Mouse (Mus musculus): ENCODE results near the gene Fam83g.

Fam83g gene

DNA sequence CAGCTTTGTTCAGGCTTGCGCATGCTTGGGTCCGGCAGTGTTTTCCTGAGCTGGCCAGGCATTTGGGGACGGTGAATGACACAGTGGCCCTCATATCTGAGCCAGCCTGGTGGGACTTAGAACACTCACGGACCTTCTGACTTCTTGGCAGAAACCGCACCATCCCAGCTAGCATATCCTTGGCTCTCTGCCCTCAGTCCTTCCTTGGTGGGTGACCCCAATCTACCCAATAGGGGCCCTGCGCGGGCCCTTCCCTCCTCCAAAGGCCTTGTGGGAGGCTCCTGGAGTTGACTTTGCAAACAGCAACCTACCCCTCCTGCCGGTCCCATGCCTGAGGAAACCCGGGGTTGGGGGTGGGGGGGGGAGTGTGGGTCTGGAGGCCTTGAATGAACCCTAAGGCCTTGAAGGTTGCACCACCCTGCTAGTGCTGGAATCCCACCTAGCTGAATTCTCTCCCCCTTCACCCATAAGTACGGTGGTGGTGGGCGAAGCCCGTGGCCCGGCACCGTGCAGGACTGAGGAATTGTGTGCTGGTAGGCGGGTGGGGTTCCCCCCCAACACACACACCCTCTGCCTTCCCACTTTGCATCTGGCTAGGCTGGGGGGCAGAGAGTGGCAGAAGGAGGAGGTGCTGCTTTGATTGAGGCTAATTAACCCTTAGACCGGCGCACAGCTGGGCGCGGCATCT, 9.6 kb upstream of the Fam83g start:
- DNase-seq (ENCODE audit: low spot score in 2 of 2), result no peak

DNA sequence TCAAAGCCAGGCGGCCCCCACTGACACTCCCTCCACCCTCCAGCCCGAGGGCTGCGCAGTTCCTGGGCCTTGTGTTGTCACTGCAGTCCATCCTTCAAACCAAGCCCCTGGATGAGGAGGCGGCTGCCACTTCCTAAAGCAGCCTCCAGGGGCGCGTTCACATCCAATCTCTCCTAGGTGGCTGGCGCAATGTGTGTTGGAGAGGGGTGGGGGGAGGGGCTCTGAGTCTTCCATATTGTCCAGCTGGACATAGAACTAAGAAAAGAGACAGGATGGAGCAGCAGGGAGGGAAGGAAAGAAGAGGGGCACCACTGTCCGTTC, 9.1 kb upstream of the Fam83g start:
- DNase-seq (ENCODE audit: low spot score in 2 of 2), result no peak

DNA sequence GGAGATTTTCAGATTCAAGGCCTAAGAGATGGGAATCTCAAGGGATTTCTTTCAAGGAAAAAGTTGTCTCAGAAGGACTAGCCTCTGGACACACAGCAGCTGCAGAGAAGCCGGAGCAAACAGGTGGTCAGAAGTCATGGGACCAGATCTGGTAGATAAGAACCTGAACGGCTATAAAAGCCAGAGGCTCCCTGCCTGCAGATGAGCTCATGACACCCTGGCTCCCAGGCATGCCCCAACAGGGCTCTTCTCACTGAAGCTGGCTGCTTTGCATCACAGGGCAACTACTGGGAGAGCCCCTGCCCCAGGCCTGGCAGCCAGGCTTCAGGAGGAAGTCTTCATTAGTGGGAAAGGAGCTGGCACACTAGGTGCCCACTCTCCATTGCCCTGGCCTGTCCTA, 8.6 kb upstream of the Fam83g start:
- no peak for DNase-seq (ENCODE audit: low spot score in 2 of 2)

DNA sequence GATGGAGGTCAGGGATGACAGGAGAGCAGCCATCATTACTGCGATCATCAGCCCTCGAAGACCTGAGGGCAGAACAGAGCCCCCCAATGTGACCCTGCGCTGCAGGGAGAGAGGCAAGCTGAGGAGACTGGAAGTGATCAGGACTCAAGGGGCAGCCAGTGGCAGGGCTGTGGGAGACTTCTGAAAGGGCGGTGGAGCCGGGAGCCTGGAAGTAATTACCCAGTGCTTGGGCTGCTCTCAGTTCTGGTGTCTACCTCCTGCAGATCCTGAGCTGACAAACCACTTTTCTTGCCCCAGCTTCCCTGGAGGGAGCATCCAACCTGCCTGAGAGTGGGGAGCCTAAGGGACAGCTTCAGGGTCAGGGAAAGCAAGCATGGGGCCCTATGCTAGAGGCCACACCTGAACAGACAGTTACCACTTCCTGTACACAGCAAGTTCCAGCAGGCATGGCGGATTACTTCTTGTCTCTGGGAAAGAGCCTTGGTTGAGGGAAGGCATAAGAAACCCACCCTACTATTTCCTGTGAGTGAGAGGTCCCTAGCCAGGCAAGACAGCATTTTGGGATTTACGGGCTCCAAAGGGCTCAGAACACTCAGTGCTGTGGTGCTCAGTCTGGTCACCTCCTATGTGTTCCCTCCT, 7.6 kb upstream of the Fam83g start:
- DNase-seq (ENCODE audit: low spot score in 2 of 2), result no peak

- DNase-seq (ENCODE audit: low spot score in 2 of 2), result no peak
These were observed 6.2 kb upstream of the Fam83g start for GRCm38 (mm10) chr11:61677709-61678108.

- DNase-seq (ENCODE audit: low spot score in 2 of 2), result no peak
These were observed 4.6 kb upstream of the Fam83g start for GRCm38 (mm10) chr11:61679091-61679866.

DNA sequence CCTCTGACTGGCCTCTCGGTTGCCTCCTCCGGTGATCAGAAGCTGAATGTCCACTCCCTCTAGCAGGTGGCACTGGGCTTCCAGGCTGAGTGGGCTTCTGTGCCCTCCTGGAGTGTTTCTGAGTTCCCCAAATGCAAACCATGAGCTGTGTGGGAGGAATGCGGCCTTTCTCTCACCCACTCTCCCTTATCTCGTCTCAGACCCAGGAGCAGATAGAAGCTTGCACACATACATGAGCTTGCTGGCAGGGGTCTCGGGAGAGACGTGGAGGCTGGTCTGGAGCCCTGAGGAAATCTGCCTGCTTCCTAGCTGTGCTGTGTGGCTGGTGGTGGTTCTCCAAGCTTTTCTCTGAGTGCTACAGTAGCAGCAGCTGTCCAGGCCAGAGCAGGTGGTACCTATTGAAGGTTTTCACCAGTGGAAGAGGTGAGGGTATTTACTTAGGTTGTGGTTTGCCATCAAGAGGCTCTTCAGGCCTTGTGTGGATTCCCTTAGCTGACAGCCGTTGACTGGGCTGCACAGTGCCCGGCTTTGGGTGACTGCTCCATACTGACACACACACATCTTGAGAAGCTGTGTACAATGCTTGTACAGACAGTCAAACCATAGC, 1.3 kb downstream of the Fam83g start:
- DNase-seq (ENCODE audit: low spot score in 2 of 2), result no peak

- DNase-seq (ENCODE audit: low spot score in 2 of 2), result peak in 1 of 2 experiments; percentile 42
These were observed 2.2 kb downstream of the Fam83g start for GRCm38 (mm10) chr11:61686141-61686540.

GRCm38 (mm10) chr11:61686906-61687453, 3.1 kb downstream of the Fam83g start:
- no peak for DNase-seq (ENCODE audit: low spot score in 2 of 2)

- DNase-seq (ENCODE audit: low spot score in 2 of 2), result no peak
These were observed 3.7 kb downstream of the Fam83g start for GRCm38 (mm10) chr11:61687595-61687994.

DNA sequence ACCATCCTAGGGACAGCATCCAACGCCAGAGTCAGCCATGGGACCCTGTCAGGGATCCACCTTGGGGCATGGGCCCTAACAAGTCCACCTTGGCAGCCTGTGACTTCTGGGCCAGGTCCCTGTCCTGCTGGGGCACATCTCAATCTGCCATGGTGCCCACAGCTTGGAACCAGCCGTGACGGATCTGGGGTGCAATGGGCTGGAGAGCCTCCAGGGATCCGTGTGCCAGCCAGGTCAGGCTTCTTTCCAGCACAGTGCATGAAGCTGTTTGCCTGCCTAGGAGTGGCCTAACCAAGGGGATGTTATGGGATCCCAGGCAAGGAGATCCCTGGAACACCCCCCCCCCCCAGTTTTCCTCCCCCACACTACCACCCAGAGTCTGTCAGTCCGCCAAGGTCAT, 9.1 kb downstream of the Fam83g start:
- DNase-seq (ENCODE audit: low spot score in 2 of 2), result no peak

GRCm38 (mm10) chr11:61698852-61699251, 15.0 kb downstream of the Fam83g start:
- no peak for DNase-seq (ENCODE audit: low spot score in 2 of 2)

- no peak for DNase-seq (ENCODE audit: low spot score in 2 of 2)
These were observed 15.6 kb downstream of the Fam83g start for GRCm38 (mm10) chr11:61699460-61699859.

DNA sequence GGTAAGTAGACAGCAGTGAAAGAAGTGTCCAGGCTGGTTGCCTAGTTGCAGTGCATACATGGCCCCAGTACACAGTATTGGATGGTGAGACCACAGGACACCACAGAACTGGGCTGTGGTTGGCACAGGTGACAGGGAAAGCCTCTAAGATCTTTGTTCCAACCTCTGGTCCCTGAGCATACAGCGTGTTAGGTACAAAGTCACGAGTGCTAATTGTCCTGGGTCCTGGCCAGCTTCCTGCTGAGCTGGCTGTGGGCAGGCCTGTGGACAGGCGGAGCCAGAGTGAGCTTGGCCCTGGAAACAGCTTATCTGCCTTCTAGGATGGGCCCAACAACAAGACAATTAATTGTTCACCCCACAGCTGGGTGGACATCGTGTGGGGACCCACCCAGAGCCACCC, 16.0 kb downstream of the Fam83g start:
- DNase-seq (ENCODE audit: low spot score in 2 of 2), result no peak

DNA sequence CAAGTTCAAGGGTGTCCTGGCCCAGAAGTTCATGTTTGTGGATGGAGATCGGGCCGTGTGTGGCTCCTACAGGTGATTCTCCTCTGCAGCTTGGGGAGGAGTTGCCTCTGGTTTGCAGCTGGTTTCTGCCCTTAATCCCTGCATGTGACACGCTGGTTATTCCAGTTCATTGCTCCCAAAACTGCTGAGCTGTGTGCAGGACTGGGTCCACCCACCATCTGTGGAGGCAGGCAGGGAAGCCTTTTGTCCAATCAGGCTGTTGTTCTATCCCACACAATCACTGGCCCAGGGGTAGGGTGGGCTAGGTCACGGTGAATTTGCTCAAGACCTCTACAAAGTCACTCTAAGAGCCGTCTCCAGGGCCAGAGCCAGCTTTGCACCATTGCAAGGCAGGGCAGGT, 17.8 kb downstream of the Fam83g start:
- no peak for DNase-seq (ENCODE audit: low spot score in 2 of 2)

DNA sequence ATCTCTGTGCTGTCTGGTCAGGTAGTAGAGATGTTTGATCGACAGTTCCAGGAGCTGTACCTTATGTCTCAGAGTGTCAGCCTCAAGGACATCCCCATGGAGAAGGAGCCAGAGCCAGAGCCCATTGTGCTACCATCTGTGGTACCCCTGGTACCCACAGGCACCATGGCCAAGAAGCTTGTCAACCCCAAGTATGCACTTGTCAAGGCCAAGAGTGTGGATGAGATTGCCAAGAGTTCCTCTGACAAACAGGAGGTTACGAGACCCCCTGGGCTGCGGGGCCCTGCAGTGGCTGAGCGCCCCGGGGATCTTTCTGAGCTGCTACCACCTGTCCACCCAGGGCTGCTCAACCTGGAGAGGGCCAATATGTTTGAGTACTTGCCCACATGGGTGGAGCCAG, 18.6 kb downstream of the Fam83g start:
- no peak for DNase-seq (ENCODE audit: low spot score in 2 of 2)

- DNase-seq (ENCODE audit: low spot score in 2 of 2), result no peak
These were observed 21.7 kb downstream of the Fam83g start for GRCm38 (mm10) chr11:61705581-61705980.

- no peak for DNase-seq (ENCODE audit: low spot score in 2 of 2)
These were observed 22.3 kb downstream of the Fam83g start for GRCm38 (mm10) chr11:61706232-61706631.

DNA sequence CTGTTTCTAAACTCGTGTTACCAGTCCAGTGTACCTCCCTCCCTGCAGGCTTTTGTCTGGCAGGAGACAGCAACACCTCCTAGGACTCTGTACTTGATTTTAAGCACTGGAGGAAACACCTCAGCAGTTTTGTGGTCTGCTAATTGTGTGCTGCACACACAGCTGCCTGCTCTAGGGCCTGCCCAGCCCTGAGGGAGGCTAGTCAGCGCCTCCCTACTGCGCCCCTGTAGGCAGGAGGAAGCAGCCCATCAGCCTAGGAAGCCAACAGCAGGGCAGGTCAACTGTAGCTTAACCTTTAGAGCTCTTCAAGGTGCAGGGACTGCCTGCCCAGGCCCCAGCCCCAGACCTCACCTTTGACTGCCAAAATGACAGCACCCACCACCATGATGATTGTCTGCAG, 25.0 kb downstream of the Fam83g start:
- DNase-seq (ENCODE audit: low spot score in 2 of 2), result no peak

DNA sequence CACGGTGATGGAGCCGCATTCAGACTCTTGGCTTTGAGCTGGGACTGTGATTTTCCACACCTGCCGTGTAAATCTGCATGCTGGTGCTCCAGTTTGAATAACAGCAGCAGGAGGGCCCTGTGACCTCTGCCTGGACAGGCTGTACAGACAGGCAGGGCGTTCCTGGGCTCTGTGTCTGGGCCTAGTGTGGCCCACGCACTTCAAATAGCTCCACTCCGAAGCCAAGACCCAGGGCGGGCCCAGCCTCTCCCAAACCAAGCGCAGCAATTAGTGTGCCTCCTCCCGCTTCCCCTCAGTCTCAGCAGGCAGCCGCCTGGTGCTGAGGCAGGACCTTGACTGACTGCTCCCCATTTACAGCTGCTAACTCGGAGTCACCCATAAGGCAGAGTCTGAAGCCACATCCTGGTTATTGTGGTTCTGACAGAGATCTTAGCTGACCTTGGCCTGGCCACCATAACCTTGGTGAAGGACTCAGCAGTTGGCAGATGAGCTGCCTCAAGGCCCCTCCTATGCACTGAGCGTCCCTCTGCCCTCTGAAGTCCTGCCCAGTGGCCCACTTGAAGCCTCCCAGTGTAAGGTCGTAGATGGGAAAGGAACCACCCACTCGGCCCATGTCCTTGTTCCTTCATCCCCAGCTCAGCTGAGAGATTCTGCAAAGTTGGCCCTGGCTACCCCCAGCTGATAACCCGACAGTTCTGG, 29.4 kb downstream of the Fam83g start:
- DNase-seq (ENCODE audit: low spot score in 2 of 2), result no peak

DNA sequence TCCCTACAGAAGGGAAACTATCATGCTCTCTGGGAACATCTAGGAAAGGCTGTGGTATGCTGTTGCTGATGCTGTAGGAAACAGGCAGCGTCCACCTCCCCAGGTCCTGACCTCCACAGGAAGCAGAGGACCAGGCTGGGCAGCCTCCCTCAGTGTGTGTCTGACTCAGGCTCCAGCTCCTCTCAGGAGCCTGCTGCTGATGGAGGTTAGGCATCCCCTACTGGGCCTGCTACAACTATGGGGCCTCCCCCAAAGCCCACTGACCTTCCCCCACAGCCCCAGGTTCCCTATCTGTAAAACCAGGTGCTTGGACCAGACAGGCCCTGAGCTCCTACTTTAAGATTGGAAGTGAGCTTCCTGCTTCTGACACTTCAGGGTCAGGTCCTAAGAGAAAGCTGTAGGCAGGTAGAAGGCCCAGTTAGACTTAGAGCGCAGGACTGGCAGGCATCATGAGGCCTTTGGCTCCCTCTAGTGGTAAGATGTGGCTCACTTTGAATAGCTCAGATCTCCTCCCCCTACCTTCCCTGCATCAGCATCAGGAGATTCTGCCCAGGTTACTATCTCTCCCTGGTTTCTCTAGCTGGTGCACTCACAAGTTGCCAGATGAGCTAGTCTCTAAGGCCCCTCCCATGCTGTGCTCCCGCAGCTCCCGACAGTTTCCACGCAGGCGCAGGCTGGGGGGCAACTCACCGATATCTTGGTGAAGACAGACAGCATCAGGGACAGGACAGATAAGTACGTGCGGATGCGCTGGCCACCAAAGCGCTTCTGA, 30.6 kb downstream of the Fam83g start:
- peak; percentile 64 to 79 for DNase-seq (ENCODE audit: low spot score in 2 of 2)

All from spleen, postnatal 4 days (tissue).